Mouse (Mus musculus) left cerebral cortex, postnatal 36 days (tissue): Measurements from ENCODE around the gene H2-M10.3. TPM values are rescaled to one million over a fixed set of nuclear protein-coding genes. Genes with fewer than 3 reads are reported as not detected.
A peak's percentile ranks its signal among the peaks of the same experiment; 100 is the strongest.
"Not testable (repeated sequence)": the region's sequence is repeated elsewhere in the genome, so short reads cannot be mapped to it uniquely, and the experiment has no call there.

Experiments used
- DNase-seq, 2 experiments: peaks; one replicate each; pipeline ENCODE4 v3.0.0; 2021 to 2022; ENCODE audit warnings: low spot score in 2 of 2, mixed read lengths in 1 of 2
- intact Hi-C: fragments of 180-260 bp; cut with DNase I; formaldehyde crosslinking; loops from one replicate; pipeline ENCODE4 v1.15.1; 2025
- total RNA-seq, 2 experiments: library from RNA; stranded (reverse); gene quantifications; 2 replicates each; pipeline ENCODE4 v1.2.3; 2021

Gene H2-M10.3
- not detected for total RNA-seq

DNA sequence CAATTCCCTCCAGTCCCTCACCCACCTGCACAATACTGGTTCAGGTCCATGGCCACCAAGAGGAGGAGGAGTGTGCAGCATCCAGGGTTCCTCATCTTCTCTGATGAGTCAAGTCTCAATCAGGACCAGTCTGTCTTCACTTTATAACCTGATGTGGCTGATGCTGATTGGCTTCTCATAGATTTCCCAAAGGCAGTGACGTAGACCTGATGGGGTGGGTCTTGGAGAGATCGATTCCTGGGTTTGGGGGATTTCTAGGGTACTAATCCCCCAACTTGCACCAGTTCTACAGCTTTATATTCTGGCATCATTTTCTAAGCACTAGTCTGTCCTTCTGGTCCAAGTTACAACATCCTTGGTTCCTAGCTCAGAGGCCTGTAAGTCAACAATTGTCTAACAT lies at the start of gene H2-M10.3:
Gene H2-M10.3, minus strand, starts transcription at position 101 of the 400 bp plus-strand sequence.
- intact Hi-C loops, DNase-seq: not testable (repeated sequence)

DNA sequence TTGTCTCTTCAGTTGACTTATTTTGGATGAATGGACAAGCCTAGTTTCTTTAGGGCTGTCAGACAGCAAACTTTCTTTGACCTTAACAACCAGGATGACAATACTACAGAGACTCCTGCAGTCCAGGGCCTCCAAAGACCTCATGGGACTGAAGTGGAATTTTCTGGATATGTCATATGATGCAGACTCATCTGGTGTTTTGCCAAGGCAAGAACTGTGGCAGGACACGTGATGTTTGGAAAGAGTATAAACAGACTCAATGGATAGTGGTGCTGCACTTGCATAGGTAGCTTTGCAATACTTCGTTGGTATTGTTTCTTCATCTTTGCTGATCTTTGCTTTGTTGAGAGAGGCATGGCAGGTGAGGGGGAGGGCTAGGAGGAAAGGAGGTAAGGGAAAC lies 49.2 kb upstream of the H2-M10.3 start:
- DNase-seq: no peak
- intact Hi-C loops: loop anchor here (5.0 kb wide), 1 partner anchor 110 kb away; no protein-coding TSS in a partner anchor

DNA sequence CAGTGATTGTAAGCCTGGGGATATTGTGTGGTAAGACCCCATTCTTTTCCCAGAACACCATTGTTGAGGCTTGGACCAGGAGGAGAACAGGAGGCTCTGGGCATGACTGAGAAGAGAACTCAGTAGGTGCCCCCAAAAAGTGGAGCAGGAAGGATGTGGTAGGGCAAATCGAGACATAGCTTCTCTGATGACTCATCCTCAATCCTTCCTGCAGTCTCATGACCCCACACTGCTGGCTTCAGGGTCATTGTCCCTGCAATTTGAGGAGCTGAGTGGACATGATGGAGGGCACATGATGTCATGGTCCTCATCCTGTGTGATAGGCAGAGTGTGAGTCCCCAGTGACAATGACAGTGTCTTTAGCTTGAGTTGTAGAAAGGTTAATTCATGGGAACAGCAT lies 47.2 kb upstream of the H2-M10.3 start:
- intact Hi-C loops: loop anchor here (5.0 kb wide), 1 partner anchor 108 kb away; no protein-coding TSS in a partner anchor
- DNase-seq: no peak

DNA sequence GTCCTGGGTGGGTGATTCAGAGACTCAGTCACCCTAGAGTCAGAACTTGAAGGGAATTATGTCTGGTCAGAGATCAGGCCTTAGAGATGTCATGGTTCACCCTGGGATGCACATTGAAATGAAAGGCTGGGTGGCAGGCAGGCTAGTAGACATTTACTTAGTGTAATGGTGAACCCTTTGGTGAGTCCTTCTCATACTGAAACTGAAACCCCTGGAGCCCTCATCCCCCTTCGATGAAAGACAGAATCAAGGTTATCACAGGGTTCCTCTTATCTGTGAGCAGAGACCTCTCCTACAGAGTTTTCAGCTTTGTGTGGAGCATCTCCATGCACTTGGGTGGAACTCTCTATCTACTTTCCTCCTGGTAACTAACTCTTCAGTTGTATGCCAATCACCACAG lies 46.1 kb upstream of the H2-M10.3 start:
- intact Hi-C loops: no loop called here

DNA sequence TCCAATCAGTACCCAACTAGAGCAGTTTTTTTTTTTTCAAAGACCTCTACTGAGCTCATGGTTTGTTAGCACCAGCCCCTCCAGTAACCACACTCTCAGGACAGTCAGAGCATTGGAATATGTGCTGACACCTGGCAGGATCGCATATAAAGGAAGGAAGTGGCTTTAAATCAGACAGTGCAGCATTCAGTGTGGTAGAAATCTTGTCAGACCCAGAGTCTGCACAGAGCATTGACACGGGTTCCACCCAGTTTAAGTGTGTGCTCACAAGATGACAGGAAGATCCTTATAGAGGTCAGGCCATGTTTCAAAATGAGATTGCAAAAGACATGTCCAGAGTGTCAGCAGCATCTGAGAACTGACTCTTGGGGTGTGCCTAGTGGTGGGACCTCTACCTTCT lies 21.7 kb upstream of the H2-M10.3 start:
- no peak for DNase-seq
- intact Hi-C loops: no loop called here

More for the DNA sequence above, 46.1 kb upstream of the H2-M10.3 start:
- DNase-seq: no peak

DNA sequence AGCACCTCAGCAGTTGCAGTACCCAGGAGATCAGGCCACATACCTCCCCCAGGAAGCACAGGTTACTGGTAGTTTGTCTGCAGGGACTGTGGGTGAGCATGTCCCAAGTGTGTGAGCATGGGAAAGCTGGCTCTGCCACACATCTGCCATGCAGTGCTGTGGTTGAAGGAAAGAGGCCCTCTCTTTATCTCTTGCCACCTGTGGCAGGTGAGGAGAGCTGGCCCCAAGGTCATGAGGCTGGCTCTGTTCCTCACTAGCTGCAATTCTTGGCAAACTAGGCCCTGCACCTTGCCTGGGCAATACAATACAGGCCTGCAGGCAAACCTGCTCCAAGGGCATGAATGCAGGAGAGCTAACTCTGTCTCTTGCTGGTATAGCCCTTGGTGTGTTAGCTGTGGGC lies 5.8 kb downstream of the H2-M10.3 start:
- intact Hi-C loops: loop anchor here (5.0 kb wide), 1 partner anchor 445 kb away; no protein-coding TSS in a partner anchor
- DNase-seq: not testable (repeated sequence)

DNA sequence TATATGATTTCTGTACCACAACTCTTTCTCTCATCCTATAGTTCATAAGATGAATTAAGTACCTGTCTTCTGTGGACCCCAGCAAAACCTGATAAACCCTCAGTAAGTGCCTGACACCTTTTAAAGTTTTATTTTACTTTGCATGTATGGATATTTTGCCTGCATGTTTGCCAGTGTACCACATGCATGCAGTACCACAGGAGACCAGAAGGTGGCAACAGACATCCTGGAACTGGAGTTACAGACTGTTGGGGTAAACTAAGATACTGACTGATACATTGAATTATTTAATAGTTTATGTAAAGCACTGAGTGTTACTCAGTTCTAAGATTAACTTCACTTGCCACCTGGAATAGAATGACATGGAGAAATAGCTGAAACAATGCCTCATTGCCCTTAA lies 10.7 kb downstream of the H2-M10.3 start:
- intact Hi-C loops: loop anchor here (5.0 kb wide), 2 partner anchors 50 to 370 kb away; no protein-coding TSS in a partner anchor
- DNase-seq: peak; percentile 14 to 25

DNA sequence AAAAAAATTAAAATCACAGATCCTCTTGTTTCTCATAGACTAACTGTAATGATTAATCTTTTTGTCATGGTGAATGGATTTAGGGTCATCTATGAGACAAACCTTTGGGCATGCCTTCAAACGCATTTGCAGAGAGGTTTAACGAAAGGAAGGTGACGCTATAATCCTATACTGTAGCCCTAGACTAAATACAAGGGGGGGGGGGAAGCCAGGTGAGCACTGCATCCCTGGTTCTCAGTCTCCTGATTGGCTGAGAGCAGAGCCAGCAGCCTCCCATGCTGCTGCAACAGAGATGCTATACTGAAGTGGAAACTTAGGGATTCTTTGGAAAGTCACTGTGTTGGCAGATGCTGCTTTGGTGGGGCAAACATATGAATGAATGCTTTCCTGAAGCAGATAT lies 12.5 kb downstream of the H2-M10.3 start:
- intact Hi-C loops: loop anchor here (5.0 kb wide), 2 partner anchors 48 to 372 kb away; no protein-coding TSS in a partner anchor
- DNase-seq: no peak

DNA sequence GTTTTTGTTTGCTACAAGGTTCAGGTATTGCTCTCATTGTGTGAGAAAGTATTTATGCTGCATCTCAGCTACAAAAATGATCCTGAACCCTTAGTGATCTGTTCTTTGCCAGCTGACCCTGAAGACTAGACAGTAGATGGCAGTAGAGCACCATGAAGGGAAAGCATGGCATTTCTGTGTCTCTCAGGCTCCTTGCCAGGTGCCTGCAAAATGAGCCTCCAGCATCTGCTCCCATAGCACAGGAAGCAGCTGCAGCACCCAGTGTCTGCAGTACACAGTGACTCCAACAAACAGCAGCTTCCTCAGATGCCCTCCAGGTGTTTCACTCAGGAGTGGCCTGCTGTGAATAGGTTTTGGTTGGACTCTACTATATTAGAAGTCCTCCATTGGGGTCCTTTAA lies 12.9 kb downstream of the H2-M10.3 start:
- intact Hi-C loops: loop anchor here (5.0 kb wide), 2 partner anchors 48 to 372 kb away; no protein-coding TSS in a partner anchor
- DNase-seq: peak; percentile 49 to 61

DNA sequence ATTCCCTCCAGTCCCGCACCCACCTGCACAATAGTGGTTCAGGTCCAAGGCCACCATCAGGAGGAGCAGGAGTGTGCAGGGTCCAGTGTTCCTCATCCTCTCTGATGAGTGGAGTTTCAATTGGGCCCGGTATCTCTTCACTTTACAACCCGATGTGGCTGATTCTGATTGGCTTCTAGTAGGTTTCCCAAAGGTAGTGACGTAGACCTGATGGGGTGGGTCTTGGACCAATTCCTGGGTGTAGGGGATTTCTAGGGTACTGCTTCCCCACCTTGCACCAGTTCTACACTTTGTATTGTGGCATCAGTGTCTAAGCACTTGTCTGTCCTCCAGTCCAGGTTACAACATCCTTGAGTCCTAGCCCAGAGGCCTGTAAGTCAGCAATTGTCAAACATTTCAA lies 42.2 kb downstream of the H2-M10.3 start, which contains the start of gene H2-M10.1:
Gene H2-M10.1, minus strand, starts transcription at position 101 of the 400 bp plus-strand sequence.
- intact Hi-C loops: no loop called here
- DNase-seq: no peak

DNA sequence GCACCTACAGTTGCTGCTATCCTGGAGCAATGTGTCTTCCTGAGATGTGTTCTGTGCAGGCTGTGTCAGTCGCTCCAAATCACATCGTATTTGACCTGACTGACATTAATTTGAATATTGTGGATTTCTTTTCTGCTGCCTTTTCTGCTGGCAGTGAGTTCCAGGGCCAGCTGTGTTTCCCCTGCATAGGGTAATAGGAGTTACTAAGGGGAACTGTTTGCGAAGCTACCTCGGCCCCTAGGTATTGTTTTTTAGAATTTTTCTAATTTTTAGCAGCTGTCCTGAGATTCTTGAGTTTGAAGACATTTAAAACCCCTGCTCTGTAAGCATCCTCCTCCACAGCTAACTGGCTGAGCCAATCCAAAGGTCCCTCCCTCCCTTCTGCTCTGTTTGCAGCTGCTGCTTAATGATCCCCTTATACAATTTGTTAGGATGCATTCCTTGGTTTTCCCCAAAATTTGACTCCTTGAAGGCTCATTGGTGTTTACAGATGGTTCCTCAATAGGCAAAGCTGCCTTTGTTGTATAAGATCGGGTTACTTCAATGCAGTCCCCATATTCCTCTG lies 52.4 kb downstream of the H2-M10.3 start:
- DNase-seq: no peak
- intact Hi-C loops: no loop called here

DNA sequence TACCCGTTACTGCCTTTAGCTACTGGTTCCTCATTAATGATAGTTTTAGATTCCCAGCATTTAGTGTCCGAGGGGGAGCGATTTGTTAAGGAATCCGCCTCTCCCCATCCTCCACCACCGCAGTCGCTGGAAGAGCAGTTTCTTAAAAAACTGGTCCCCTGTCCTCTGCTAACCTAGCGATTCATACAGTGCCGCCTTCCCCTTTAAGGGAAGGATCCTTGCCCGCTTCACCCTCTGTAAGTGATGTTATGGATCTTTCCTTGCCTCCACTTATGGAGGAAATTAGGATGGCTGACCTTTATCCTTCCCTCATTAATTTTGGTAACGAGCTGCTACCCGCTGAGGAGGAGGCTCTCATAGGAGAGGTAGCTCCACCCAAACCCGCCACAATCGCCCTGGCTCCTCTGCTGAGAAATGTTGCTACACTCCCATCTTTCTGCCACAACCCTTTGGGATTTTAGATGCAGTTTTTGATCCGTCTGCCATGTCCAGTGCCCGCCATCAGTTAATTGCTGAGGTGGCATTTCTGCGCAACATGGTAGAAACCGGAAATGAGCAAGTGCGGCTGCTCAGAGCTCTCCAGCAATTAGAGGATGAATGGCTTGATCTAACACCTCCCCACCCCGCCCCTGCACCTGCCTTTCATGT lies 53.1 kb downstream of the H2-M10.3 start:
- peak; percentile 78 to 81 for DNase-seq
- intact Hi-C loops: no loop called here

Other genes starting within 250 kb of the H2-M10.3 start
- gene Gm19684, start 246.7 kb downstream of the H2-M10.3 start, total RNA-seq: not detected
- not detected for gene Gm7030, start 239.0 kb downstream of the H2-M10.3 start, total RNA-seq
- gene Gm8909, start 199.9 kb downstream of the H2-M10.3 start, total RNA-seq: not detected
- gene H2-T3, start 178.1 kb downstream of the H2-M10.3 start, total RNA-seq: not detected
- gene Rpp21, start 110.3 kb downstream of the H2-M10.3 start, total RNA-seq: 10 to 100 TPM; 35.7 to 39.5 TPM
- gene Trim39, start 96.2 kb downstream of the H2-M10.3 start, total RNA-seq: 10 to 100 TPM; 18.9 to 25.2 TPM
- gene H2-M10.2, start 81.9 kb downstream of the H2-M10.3 start, total RNA-seq: not detected
- gene H2-M10.1, start 42.3 kb downstream of the H2-M10.3 start, total RNA-seq: not detected
- gene H2-M10.4, start 93.9 kb upstream of the H2-M10.3 start, total RNA-seq: not detected
- gene H2-M11, start 178.7 kb upstream of the H2-M10.3 start, total RNA-seq: not detected